Mouse (Mus musculus) CH12.LX (cell line): ENCODE data around the gene Nek1.

Experiments
- BHLHE40 ChIP-seq: IDR thresholded peaks from 2 replicates; pipeline ENCODE4 v1.6.1; 2011; ENCODE audit warnings: mild to moderate bottlenecking, low read depth, low read length, improper control_type of control experiment
- CHD2 ChIP-seq: IDR thresholded peaks from 2 replicates; pipeline ENCODE4 v1.6.1; 2011; ENCODE audit warnings: low read length, improper control_type of control experiment
- CTCF ChIP-seq, 2 experiments: IDR thresholded peaks in 1 of 2; conservative IDR thresholded peaks in 1 of 2; 2 replicates each; pipeline ENCODE4 v1.5.1; 2011 to 2012; ENCODE audit warnings: low read depth in 2 of 2, low read length in 2 of 2, improper control_type of control experiment in 1 of 2, inconsistent platforms in 1 of 2, mild to moderate bottlenecking in 1 of 2, moderate library complexity in 1 of 2
- EP300 ChIP-seq: IDR thresholded peaks from 2 replicates; pipeline ENCODE4 v1.6.1; 2011; ENCODE audit warnings: low read length, improper control_type of control experiment
- JUND ChIP-seq: conservative IDR thresholded peaks from 2 replicates; pipeline ENCODE4 v1.6.1; 2011; ENCODE audit warnings: low read depth, low read length, improper control_type of control experiment
- POLR2A ChIP-seq: IDR thresholded peaks from 2 replicates; pipeline ENCODE4 v1.6.1; 2011; ENCODE audit warnings: low read depth, mild to moderate bottlenecking, improper control_type of control experiment, low read length
- POLR2AphosphoS2 ChIP-seq: IDR thresholded peaks from 2 replicates; pipeline ENCODE4 v1.6.1; 2011; ENCODE audit warnings: low read depth, low read length, improper control_type of control experiment
- RCOR1 ChIP-seq: conservative IDR thresholded peaks from 2 replicates; pipeline ENCODE4 v1.6.1; 2012; ENCODE audit warnings: low read depth, mild to moderate bottlenecking, inconsistent platforms, low read length, improper control_type of control experiment
- TCF12 ChIP-seq: IDR thresholded peaks from 2 replicates; pipeline ENCODE4 v1.6.1; 2014; ENCODE audit warnings: low read depth, mild to moderate bottlenecking, inconsistent platforms, low read length, improper control_type of control experiment
- UBTF ChIP-seq: IDR thresholded peaks from 2 replicates; pipeline ENCODE4 v1.6.1; 2012; ENCODE audit warnings: low read depth, mild to moderate bottlenecking, inconsistent platforms, low read length, improper control_type of control experiment, moderate library complexity
- ZC3H11A ChIP-seq: IDR thresholded peaks from 2 replicates; pipeline ENCODE4 v1.6.1; 2012; ENCODE audit warnings: low read depth, mild to moderate bottlenecking, inconsistent platforms, low read length, improper control_type of control experiment
- ZNF384 ChIP-seq: IDR thresholded peaks from 2 replicates; pipeline ENCODE4 v1.6.1; 2012; ENCODE audit warnings: low read depth, low read length, improper control_type of control experiment, inconsistent platforms

GRCm38 (mm10) chr8:61175876-61176275 is 182.9 kb downstream of the Nek1 start:
- TF ChIP-seq ZC3H11A (no peak), JUND (no peak), POLR2A (no peak), UBTF (no peak), TCF12 (no peak), BHLHE40 (no peak), POLR2AphosphoS2 (no peak), EP300 (no peak), CTCF (conservative IDR thresholded peaks at IDR 0.05 in 1 of 2, IDR thresholded peaks at IDR 0.05 in 1 of 2; ENCODE audit: low read depth in 2 of 2, low read length in 2 of 2) (no peak), RCOR1 (no peak), ZNF384 (no peak), CHD2 (no peak)
